Mouse (Mus musculus) brain, adult 2 months (tissue): ENCODE data around the gene Lpcat2.
"Not testable (repeated sequence)": the region's sequence is repeated elsewhere in the genome, so short reads cannot be mapped to it uniquely, and the experiment has no call there.

Source experiments
- DNase-seq: peaks from one replicate; pipeline ENCODE4 v3.0.0; 2011; ENCODE audit warnings: low read depth, low spot score

The Lpcat2 gene

GRCm38 (mm10) chr8:92853188-92853983, 1.8 kb upstream of the Lpcat2 start:
- peak; percentile 53 for DNase-seq

DNA sequence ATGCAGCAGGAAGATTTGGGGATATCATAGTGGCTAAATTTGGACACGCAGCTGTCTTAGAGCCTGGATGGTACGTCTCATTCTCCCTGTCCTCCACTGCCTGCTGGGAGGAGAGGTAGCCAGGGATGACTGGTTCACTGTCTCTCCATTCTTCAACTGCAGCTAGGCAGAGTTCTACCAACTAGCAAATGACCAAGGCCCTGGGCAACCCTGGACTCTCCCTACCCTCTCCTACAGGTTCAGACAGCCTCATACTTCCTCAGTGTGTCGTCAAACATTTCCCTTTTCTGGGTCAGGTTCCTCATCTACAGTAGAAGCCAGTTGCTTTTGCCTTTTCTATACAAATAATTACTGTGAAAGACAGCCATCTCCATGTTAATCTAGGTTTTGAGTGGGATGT, 466 bp upstream of the Lpcat2 start:
- DNase-seq = no peak

DNA sequence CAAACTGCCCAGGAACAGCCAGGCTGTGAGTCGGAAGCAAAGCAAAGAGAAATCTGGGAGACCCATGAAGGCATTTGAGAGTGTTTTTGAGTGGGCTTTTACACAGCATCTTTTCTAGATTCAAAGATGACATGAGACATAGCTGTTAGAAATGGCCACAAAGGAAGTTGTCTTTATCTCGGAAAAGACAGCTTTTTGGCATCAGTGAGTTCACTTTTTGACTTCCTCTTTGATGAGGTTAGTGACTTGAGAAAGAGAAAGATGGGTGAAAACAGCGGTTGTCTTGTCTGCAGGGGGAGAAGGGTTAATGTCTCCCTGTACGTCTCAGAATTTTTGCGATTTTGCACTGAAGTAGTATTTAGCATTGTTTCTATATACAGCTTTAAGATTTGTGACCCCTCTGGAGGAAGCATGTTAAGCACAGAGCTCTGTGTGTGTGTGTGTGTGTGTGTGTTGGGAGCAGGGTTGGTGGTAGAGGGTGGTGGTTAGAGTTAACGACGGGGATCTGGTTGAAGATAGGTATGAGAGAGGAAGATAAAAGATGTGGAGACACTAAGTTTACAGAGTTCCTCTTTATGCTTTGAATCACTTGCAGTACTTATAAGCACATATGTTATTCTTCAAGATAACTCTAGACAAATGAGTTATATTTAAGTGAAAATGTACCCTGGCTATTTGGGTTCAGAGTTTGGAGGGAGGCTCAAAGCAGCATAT, 1.3 kb downstream of the Lpcat2 start:
- DNase-seq = no peak

GRCm38 (mm10) chr8:92858475-92859182, 3.5 kb downstream of the Lpcat2 start:
- DNase-seq = no peak

DNA sequence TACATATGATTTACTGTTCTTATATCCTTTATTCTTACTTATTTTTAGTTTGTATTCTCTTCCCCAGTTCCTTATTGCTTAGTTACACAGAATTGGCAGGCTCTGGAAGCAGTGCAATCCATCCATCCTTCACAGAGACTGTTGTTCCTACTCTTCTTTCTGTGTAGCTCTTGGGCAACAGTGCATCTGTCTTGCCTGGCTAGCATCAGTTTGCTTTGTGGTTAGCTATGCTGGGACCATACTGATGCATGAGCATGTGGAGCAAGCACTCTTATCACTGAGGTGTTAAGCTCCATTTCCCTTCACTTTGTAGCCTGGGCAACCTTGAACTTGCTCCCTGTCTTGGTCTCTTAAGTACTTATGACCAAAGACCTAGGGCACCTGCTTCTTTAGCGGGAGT, 6.8 kb downstream of the Lpcat2 start:
- no peak for DNase-seq

GRCm38 (mm10) chr8:92870281-92870680, 15.1 kb downstream of the Lpcat2 start:
- no peak for DNase-seq

DNA sequence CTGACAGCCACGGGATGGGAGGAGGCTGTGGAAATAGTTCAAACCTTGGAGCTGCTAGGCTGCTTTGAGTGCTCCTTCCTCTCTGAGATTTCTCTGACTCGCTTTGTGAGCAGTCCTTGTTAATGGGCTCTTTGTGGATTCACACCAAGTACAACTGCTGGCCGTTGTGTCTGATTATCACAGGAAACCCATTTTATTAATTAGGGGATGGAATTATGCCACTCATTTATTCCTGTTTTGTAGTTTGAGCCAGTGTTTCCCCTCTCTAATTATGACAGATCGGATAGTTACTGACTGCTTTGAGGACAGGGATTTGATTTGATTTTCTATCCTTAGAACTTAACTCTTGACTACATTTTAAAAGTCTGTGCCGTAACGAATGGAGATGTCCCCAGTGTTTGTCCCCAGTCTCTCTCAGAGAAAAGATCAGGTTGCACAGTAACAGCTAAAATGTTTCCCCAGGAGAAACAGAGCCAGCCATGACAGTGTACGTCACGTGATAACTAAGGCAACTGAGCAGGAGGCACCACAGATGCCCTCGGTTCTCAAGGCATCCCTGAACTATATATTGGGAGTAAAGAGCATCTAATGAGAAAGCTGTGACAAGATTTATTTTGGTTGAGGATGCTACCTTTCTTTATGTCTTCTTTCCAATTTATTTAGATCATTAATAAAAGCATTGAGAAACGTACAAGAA, 17.1 kb downstream of the Lpcat2 start:
- peak; percentile 51 for DNase-seq

- DNase-seq = peak; percentile 51
These were observed 20.7 kb downstream of the Lpcat2 start for GRCm38 (mm10) chr8:92875795-92876194.

GRCm38 (mm10) chr8:92881247-92881646, 26.1 kb downstream of the Lpcat2 start:
- DNase-seq = peak; percentile 16

- peak; percentile 53 for DNase-seq
These were observed 28.6 kb downstream of the Lpcat2 start for GRCm38 (mm10) chr8:92883771-92884170.

- not testable (repeated sequence) for DNase-seq
These were observed 37.1 kb downstream of the Lpcat2 start for GRCm38 (mm10) chr8:92892216-92892615.

- no peak for DNase-seq
These were observed 38.7 kb downstream of the Lpcat2 start for GRCm38 (mm10) chr8:92893870-92894269.

GRCm38 (mm10) chr8:92895053-92895452, 39.9 kb downstream of the Lpcat2 start:
- DNase-seq = no peak

DNA sequence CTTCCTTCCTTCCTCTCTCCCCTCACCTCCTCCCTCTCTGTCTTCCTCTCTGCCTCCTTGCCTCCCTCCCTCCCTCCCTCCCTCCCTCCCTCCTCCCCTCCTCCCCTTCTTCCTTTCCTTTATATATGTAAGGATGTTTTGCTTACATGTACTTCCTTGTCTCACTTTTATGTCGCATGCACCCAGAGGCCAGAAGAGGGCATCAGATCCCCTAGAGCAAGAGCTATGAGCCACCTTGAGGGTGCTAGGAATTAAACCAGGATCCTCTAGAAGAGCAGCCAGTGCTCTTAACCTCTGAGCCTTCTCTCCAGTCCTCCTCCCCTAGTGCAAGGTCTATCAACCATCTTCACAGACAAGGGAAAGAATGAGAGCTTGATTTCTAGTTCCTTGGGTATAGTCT, 40.9 kb downstream of the Lpcat2 start:
- no peak for DNase-seq

DNA sequence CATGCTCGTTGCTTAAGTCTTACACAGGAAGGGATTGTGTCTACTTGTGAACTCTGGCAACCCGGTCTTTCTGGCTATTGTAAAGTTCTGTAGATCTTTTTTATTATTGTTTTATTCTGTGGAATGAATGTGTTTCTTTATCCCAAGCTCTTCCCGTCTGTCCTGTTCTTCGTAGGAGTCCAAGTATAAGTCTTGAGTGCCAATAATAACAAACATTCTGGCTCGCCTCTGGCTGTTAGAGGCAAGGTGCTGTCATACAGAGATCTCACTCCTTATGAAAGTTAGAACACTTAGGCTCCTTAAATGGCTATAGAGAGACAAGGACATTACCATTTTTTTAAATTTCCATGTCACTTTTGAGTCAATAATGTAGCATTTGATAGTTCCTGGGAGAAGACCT, 41.5 kb downstream of the Lpcat2 start:
- DNase-seq = no peak

DNA sequence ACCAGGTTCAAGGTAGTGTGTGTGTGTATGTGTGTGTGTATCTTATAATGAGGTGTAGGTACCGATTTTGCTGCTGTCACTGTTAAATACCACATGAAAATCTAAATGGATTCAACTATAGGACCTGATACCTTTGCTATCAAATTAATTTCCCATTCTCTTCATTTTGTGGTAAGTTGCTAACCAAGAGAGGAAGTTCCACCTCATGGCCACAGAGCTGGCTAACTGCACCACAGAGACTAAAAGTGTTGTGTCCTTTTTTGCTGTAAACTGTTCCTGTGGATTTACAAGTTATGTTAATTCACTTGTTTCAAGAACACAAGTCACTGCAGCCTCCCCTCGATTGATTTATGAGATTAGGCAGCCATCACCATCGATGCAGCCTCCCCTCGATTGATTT, 42.7 kb downstream of the Lpcat2 start:
- DNase-seq = no peak

GRCm38 (mm10) chr8:92899590-92899989, 44.5 kb downstream of the Lpcat2 start:
- peak; percentile 32 for DNase-seq

DNA sequence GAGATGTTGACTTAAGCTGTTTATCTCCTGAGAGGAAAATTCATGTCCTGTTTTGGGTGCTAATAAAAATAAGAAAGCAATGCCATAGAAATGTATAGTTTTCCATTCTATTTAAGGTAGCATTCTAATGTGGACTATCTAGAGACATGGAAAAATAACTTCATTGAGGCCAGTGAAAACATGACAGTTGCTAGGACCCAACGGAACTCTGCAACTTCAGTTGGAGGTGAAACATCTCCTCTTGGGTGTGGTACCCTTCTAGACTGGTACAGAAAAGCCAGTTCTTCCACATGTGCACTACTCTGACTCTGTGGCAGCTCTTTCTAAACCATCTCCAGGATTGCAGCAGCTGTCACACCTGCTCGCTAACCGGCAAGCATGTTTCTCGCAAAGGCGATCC, 46.0 kb downstream of the Lpcat2 start, which contains the start of gene Capns2:
Capns2 (plus strand) TSS at position 301 of the 400 bp plus-strand sequence.
- DNase-seq = no peak

DNA sequence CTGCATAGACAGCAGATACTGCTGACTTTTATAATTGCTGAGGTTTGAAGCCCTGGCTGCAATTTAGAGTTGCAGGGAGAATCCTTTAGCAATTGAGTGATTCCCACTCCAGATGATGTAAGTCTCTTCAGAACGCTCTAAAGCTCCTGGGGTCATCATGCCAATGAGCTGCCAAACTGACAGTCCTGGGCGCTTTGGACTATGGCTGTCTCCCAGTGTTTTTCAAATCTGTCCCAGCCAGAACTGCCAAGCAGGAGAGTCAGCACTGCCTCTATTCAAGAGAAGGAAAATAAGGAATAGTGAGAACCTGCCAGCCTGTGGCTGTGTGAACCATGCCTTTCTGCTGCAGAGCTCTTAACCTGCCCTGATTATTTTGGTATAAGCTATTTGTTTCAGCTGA, 47.8 kb downstream of the Lpcat2 start:
- no peak for DNase-seq

DNA sequence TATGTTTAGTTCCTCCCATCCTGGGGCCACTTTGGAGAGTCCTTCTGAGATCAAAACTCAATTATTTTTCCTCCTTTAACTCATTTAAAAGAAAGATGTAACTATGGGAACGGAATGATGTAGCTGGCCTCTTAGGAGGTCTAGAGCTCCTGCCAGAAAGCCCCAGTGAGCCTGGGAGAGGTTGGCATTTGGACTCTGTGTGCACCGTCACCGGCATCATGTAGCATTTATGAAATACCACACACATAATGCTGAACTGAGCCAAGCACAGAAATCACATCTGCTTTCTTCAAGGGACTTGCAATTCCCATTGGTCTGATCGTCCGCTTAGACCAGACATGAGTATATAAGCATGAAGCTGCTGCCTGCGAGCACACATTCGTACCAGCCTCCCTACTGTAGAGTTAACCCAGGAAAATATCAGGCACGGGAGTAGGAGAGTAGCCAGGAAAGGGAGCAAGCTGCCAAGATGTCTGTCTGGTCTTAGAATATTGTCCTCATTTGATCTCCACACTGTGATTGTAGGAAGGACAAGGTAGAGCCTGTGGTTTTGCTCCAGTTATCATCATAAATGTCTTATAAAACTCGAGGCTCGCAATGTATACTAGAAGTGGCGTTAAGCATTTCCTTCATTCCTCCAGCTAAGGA, 48.5 kb downstream of the Lpcat2 start:
- peak; percentile 11 for DNase-seq

GRCm38 (mm10) chr8:92906553-92906952, 51.4 kb downstream of the Lpcat2 start:
- no peak for DNase-seq
